Mouse (Mus musculus) testis, postnatal 14 days (tissue): Measurements from ENCODE around the gene Slc24a3.

Source experiments
- DNase-seq: peaks from one replicate; pipeline ENCODE4 v3.0.0; 2021; ENCODE audit warnings: low spot score

The Slc24a3 gene

DNA sequence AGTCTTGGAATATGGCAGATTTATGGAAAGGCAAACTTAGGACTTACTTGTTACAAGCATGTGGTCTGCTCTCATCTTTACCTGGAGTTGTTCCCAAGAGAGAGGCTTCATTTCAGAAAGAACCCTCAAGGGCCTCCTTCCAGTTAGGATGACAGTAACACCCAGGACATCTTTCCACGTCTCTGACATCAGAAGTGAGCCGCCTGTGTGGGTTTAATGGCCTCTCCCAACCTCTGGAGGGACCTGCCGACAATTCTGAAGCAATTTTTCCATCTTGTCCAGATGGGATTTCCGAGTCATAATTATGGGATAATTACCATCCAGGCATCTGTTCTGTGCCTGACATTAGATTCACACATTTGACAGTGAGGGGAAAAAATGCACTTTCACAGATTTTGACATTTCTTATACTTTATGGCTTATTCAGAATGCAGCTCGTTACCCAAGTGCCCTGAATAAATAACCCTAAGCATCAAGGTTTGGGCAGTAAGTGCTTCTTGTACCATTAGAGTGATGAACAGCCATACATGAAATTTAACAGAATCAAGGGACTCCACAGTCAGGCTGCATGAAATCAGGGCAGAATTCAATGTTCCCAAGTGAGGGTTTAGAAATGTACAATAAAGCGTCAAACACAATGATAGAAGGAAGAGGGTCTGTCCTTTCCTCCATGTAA is 463.7 kb downstream of the Slc24a3 start:
- no peak for DNase-seq

DNA sequence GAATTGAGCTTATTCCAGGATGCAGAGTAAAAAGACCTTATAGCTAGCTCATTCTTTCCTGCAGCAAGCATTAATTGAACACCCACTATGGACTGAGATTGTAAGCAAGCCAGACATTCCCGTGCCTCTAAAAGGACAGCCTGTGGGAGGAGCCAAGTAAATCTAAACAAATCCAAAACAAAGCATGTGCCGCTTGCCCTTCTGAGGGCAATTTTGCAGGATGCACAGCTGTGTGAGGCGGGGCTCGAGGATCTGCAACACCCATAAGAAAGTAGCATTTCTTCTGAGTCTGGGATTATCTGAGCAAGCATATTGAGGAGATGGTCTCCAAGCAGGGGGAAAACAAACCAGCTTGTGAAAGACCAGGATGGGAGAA is 464.2 kb downstream of the Slc24a3 start:
- DNase-seq: no peak

DNA sequence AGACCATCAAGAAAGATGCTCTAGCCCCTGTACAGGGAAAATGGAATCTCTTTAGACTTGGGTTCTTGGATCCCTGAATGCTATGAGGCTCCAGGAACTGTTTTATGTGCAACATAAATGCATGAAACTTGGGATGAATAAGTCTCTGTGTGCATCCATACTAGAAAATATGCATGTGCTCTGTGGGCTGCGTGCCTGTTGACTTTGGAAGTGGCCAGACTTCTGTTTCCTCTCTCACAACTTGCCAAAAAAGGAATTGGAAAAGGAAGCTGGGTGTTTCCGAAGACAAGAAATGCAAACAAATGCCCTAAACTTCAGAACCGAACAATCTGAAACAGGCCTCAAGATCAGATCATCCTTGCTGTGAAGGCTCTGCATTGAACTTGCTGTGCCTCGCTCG is 466.3 kb downstream of the Slc24a3 start:
- DNase-seq: no peak

DNA sequence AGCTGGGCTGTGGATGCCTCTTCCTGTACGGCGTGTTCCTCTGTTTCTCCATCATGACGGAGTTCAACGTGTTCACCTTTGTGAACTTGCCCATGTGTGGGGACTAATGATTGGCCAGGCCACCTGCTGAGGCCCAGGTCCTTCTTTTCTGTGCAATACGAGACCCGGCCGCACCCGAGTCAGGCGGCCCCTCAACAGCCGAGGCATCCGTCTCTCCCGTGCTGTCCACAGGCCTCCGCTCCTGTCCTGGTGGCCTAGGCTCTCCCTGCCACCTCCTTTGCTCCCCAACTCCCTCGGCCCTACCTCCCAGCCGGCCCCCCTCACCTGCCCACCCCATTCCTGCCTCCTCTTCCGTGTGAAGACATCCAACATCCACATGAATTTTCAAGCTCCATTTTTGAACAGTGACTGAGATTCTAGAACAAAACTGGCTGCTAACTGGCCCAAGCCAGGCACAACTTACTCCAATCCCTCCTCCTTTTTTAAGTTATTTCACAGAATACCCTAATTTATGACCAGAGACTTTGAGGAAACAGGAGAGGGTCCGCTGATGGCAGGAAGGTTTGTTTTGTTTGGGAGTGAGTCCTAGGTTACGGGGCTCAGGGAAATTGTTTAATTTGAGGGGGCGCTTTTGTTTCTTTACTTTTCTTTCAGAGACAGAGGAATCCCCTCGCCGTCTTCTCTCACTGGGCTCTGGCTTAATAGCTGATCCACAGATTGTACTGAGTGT is 472.9 kb downstream of the Slc24a3 start:
- no peak for DNase-seq

DNA sequence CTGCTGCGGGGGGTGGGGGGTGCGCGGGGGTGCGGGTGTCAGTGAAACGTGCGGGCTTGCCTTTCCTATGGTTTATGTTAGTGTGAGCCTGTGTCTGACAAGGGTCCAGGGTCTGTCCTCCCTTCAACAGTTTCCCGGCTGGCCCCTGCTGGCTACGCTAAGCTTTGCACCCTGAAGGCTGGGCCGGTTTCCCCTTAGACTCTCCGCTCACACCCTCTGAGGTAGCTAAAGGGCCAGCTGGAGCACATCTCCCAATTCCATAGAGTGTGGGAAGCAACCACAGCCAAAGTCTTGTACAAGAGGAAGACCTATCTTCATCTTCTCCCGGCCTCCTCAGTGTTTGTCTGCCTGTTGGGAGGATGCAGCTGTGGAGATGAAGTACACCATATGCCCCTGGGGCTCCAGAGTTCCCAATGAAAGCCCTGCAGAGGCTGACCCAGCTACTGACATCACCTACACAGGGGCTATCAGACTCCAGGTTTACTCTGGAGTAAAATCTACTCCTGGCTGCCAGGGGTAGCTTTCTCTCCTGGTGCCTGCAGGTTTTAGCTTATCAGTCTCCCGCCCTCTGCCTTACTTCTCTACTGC is 487.9 kb downstream of the Slc24a3 start:
- DNase-seq: no peak

DNA sequence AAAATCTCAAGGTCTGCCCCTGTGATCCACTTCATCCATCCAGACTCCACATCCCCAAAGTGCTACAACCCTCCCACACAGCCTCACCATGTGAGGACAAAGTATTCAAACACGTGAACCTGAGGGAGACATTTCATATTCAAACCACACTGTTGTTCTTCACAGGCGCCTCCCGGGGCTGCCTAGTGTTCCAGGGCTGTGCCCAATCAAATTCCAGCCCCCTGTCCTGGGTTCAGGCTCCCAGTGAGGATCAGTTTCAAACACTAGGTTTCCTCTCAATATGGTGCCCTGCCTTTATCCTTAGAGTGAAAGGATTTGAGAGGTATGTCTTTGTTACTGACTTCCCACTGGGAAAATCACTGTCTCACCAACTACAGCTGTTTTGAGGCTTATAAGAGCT is 488.6 kb downstream of the Slc24a3 start:
- DNase-seq: no peak

DNA sequence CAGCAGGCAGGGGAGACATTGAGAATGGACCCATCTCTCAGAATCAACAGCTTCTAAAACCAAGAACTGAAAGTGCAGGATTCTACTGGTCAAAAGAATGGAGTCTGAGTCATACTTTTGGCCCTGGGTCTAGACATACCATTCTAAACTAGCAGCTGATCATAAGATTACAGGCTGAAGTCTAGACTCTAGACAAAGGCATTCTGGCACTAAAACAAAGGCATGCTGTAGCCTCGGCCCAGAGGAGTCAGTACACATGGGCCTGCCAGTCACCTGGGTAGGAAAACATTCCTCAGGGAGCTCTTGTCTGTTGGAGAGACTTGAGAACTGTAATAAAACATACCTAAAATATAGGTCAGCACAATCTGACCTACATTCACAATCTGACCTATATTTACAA is 489.2 kb downstream of the Slc24a3 start:
- DNase-seq: no peak

DNA sequence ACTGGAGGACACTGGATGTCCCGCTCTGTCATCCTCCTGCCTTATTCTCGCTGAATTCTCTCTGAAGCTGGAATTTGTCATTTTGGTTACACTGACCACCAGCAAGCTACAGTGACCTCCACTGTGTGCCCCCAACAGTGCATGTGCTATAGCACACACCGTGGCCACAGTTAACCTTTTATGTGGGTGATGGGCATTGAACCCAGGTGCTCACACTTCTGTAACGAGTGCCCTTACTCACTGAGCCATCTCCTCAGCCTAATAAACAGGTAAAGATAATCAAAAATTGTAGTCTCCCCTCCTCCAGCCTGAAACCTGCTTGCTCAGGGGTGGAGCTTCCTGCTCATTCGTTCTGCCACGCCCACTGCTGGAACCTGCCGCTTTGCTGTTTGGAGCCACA is 493.7 kb downstream of the Slc24a3 start:
- no peak for DNase-seq

DNA sequence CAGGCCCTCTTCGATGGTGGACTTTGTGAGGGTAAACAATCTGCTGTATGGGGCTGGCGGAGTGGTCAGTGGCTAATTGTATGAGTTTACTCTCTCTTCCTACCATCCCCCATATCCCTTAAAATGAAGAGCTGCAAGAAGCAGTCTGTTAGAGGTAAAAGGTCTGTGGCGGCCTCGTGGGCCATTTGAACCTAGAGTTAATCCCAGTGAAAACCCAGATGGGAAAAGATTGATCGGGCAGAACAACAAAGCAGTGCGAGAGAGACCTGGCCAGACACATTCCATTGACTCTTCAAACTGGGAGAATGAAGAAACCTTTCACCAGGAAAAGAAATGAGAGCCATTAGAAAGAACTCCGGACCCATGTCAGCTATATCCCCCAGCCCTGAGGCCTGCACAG is 496.3 kb downstream of the Slc24a3 start:
- no peak for DNase-seq

DNA sequence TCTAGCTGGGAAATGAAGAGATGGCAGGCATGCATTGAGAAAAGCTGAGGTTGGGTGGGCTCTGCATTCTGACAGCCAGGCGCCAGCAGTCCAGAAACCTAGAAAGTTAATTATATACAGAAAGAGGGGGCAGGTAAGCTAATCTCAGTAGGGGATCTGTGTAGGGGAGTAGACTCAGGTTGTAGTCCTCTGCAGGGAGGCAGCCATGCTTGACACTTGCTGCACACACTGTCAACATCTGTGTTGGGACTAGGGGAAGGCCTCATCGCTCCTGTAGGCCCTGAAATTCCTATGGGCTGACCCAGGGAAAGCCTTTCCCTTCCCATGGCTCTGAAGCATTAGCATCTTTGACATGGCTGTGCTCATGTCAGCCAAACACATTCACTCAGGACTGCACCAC is 496.8 kb downstream of the Slc24a3 start:
- DNase-seq: no peak

DNA sequence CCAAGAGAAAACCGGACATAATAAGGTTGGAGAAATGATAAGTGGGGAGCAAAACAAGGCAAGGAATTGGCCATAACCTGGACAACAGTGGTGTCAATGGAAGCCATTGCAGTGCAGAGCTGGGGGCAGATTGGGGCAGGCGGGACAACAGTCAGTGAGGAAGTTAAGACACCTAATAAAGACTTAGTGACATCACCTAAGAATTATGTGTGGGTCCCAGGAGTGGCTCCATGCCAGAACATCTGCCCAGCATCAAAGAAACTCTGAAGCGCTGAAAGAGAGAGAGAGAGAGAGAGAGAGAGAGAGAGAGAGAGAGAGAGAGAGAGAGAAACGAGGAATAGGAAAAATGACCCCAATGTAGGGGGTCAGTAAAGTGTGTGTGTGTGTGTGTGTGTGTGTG is 500.6 kb downstream of the Slc24a3 start:
- DNase-seq: no peak

DNA sequence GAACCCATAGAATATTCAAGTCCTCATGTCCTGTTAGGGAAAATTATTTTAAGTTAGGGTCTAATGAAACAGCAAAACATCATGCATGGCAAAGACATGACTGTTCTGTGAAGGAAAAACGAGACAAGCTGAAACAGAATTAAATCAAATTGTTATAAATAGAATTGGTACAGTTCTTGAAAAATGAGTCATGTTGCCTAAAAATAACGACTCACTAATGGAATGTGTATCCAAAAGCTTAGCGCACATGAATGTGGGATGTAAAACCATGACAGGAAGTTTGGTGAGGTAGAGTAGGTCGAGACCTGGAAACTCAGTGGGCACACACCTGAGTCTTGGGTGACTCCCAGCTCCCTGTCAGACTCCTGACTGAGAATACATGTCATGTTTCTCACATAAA is 502.6 kb downstream of the Slc24a3 start:
- no peak for DNase-seq

DNA sequence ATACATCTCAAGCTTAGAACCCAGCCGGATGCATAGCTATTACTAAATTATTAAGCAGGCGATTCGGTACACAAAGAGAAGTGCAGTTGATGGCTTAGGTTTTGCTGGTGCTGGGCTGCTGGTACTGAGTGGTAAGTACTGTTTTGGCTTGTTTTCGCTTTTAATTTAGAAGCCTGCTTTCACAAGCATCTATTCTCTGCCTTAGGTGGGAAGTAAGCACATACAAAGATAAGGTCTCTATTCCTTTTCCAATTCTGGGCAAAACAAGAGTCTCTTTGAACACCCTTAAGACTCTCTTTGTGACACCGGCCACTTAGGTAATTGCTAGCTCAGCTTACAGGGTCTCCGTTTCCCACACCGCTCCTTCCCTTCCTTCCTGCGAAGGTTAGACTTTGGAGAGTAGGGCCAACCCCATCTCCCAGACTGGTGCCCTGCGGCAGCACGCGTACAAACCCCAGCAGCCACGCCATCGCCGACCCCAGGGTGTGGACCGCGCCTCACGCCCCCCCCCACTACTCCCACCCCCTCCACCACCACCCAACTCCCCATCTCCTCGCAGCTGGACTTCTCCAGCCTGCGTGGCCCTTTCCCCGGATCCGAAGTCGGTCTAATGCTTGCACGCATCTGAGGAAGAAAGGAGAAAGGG is 507.1 kb downstream of the Slc24a3 start:
- DNase-seq: no peak

DNA sequence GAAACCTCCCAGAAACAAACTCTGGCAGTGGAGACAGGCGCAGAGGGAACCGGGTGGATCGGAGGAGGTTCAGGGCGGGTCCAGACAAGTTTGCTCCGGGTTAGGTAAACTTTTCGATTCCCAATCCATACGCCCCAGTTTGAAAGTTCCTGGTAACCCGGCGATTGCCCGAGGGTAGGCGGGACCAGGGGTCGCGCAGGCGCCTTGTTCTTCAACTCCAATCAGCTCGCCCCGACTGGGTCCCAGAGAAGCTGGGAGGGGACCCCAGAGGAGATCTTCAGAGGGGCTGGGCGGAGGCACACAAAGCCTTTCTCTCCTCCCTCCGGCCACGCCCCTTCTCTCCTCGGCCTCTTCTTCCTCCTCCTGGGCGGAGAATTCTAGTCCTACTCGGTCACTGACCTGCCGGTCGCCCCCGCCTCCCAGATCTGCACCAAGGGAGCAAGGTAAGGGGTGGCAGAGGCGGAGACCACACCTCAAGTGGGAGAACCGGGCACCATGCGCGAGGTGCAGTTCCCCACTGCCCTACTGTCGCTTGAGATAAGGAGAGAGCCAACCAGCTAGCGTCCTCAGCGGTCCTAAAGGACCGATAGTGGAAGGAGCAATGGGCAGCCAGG is 507.7 kb downstream of the Slc24a3 start, which contains the start of gene Rin2:
TSS of gene Rin2 (plus strand) at position 74 of the 614 bp plus-strand sequence.
- peak; percentile 75 for DNase-seq

DNA sequence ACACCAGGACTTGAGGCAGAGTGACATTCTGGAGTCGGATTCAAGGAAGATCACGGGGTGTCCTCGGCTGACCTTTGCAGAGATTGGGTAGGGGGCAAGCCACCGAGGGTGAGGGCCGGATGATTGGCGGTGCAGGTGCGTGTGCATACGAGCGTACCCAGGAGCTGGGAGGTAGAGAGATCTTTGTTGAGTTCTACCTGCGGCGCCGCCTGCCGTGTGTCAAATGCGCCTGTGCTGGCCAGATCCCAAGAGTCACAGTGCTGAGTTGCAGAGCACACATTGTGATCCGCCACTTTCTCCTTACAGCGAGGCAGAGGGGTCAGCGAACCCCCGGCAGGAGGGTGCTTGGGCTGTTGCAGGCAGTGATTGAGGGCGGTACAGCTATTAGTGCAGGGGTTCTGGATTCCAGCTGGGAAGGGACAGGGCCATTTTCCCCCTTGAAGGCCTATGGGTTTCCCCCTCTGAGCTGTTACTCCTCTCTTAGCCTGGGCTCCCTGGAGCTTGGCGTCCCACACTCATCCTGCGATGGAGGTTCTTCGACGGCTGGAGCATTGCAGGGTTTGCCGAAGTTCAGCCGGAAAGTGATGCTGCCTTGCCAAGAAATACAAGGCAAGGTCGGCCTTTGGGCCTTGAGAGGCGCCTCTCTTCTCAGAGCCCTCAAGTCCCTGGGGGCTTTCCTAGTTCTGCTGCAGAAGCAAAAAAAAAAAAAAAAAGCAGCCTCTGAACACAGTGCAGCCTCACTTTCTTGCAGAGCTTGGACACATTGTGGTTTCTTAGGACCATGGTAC is 508.4 kb downstream of the Slc24a3 start:
- DNase-seq: peak; percentile 55

DNA sequence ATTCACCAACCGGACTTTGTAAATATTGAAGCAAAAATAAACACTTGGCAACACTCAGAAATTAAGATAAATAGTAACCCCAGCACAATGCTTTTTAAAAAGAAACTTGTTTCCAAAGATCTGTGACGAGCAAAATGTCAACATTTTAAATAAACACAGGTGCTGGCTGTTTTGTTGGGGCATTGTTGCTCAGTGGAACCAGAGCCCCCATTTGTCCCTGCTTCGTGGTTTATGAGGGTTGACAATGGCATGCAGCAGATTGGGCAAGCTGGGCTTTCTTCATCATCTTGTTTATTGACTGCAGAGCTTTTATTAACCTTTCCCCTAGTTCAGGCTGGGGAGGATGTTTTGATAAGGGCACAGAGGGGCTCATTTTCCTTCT is 509.0 kb downstream of the Slc24a3 start:
- no peak for DNase-seq

DNA sequence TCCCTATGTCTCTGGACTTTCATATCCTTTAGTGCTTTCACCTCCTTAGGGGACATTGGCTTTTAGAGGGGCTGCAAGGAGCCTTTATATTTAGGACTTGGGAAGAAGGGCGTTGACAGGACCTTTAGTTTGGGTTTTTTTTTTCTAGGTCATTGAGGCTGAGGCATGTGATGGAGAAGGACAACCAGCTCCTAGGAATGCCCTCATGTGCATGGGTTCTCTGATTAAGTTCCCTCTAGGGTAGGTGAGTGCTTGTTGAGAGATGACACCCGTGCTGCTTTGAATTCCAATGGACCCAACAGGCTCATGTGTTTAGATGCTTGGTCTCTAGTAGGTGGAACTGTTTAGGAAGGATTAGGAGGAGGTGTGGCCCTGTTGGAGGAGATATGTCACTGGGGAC is 509.4 kb downstream of the Slc24a3 start:
- no peak for DNase-seq

DNA sequence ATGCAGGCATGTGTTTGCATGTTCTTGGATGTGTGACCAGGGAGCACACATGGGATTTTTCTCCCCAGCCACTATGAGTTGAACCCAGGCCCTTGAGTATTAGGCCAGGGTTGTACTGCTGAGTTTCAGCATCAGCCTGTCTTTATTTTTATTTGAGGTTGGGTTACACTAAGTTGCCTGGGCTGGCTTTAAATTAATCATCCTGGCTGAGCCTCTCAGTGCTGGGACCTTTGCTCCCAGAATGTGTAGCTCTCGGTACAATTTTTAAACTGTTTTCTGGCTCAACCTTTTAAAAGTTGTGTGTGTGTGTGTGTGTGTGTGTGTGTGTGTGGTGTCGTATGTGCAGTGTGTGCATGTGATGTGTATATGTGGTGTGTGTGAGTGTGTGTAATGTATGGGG is 512.6 kb downstream of the Slc24a3 start:
- DNase-seq: no peak

DNA sequence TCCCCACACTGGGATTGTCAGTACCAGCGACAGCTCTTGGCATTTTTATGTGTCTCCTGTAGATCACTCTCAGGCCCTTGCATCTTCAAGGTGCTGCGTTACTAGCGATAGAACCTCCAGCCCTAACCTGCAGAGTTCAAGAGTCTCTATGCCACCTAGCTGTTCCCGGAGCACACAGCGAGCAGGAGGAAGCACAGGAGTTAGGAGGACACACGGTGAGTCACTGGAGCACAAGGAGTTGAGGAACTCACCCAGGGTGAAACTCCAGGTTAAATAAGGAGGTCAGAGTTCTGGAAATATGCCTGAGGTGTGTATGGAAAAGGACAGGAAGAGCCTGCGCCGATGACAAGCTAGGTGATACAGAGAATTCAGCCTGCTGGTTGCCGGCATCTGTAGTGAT is 513.2 kb downstream of the Slc24a3 start:
- DNase-seq: no peak

DNA sequence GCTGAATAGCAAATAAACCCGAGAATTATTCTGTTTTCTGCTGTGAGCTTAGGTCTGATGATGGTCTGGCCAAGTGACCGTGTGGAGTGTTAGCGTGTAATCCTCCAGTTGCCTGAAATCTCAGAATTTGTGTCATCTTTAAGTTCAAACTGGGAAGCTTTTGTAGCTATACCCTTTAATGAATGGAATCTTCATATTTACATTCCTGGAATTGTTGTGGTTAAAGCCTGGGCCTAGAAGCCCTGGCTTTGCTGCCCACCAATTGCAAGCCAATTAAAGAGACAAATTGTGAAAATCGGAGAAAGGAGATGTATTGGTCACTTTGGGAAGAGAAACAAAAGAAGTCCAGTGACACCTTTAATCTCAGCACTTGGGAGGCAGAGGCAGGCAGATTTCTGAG is 514.1 kb downstream of the Slc24a3 start:
- DNase-seq: no peak

DNA sequence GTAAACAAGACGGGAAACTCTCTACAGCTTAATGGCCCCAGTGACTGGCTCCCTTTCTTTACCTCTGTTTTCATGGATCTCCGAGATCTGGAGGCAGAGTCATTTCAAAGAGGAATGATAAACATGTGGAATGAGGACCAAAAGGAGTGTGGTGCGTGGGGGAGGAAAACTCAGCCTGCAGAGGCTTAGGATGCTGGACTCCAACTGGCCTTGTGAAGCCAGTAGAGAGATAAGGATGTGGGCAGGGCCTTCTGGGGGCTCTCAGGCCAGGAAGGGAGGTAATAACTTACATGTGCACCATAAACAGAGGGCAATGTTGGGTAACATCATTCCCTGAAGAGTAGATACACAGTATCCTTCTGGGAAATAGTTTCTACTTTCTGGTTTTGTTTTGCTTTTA is 515.4 kb downstream of the Slc24a3 start:
- no peak for DNase-seq

DNA sequence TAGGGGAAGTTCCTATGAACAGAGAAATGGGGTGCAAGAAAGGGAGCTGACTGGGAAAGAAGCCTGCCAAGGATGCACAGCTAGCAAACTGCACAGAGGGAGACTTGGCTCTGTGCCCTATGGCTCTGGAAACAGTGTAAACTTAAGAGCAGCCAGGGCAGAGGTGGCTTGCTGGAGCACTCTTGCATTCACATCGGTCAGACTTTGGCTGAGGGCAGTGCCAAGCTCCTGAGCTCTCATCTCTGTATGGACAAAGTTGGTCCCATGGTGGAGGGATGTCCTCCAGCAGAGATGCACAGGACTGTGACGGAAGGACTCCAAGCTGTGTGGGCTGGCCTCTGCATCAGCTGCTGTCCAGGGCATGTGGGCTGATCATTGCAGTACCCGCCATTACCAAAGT is 516.0 kb downstream of the Slc24a3 start:
- peak; percentile 46 for DNase-seq
